Mouse (Mus musculus): ENCODE data around the gene Cant1. TPM values are rescaled to one million over a fixed set of nuclear protein-coding genes. Genes with fewer than 3 reads are reported as not detected.

Gene Cant1
- total and polyA plus RNA-seq, 3 experiments, result 26.0 to 145 (median 34.4) TPM

DNA sequence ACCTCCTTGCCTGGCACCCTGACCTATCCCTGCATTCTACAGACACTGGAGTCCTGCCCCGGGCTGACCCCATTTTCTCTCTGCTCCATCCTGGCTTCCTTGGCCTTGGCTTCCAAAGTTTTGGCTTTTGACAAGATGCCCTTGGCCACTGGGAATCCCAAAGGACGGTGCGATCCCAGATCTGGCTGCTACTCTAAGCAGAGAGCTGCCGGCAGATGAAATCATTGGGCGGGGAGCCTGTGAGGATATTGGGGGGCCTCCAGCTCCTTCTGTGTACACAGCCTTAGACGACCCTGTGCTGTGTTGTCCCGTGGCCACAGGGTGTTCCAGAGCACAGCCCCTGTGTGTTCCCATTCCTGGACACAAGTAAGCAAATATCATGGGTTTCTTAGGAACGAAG is 29.5 kb upstream of the Cant1 start:
- TF ChIP-seq KAT2A (conservative IDR thresholded peaks at IDR 0.05; ENCODE audit: low read depth, low read length), result no peak
- no peak for TF ChIP-seq ZC3H11A (IDR thresholded peaks at IDR 0.05; ENCODE audit: low read depth, low read length)
- TF ChIP-seq CHD2 (IDR thresholded peaks at IDR 0.05; ENCODE audit: low read length), result no peak
- TF ChIP-seq MYC (IDR thresholded peaks at IDR 0.05; ENCODE audit: low read depth, low read length), result no peak
- no peak for TF ChIP-seq HCFC1 (IDR thresholded peaks at IDR 0.05; ENCODE audit: low read depth, low read length)
- no peak for TF ChIP-seq RAD21 (IDR thresholded peaks at IDR 0.05; ENCODE audit: low read depth, low read length)
- no peak for TF ChIP-seq ZKSCAN1 (IDR thresholded peaks at IDR 0.05; ENCODE audit: low read depth, low read length)
- TF ChIP-seq POLR2AphosphoS2 (IDR thresholded peaks at IDR 0.05; ENCODE audit: low read length), result no peak
- no peak for TF ChIP-seq ZNF384 (IDR thresholded peaks at IDR 0.05; ENCODE audit: low read depth, low read length)
- no peak for TF ChIP-seq NRF1 (IDR thresholded peaks at IDR 0.05; ENCODE audit: insufficient read depth, low read depth, low read length, poor library complexity, severe bottlenecking)
- TF ChIP-seq GATA1 (IDR thresholded peaks at IDR 0.05; ENCODE audit: low read depth, low read length), result no peak
- no peak for TF ChIP-seq TAL1 (IDR thresholded peaks at IDR 0.05; ENCODE audit: low read length)
- no peak for TF ChIP-seq TBP (IDR thresholded peaks at IDR 0.05; ENCODE audit: low read depth, low read length)
- no peak for TF ChIP-seq MAX (IDR thresholded peaks at IDR 0.05; ENCODE audit: low read length)
- TF ChIP-seq SMC3 (IDR thresholded peaks at IDR 0.05; ENCODE audit: low read depth, low read length), result no peak
- no peak for TF ChIP-seq ETS1 (IDR thresholded peaks at IDR 0.05; ENCODE audit: low read depth, low read length)
- no peak for TF ChIP-seq ELF1 (IDR thresholded peaks at IDR 0.05; ENCODE audit: low read depth, low read length)
- no peak for TF ChIP-seq USF1 (IDR thresholded peaks at IDR 0.05; ENCODE audit: low read depth, low read length)
- no peak for TF ChIP-seq BHLHE40 (IDR thresholded peaks at IDR 0.05; ENCODE audit: borderline replicate concordance, low read depth, low read length)
- no peak for TF ChIP-seq EP300 (IDR thresholded peaks at IDR 0.05; ENCODE audit: low read depth in 1 of 2, low read length in 2 of 2)
- Histone ChIP-seq H3K27ac (ENCODE audit: control insufficient read depth, low read depth, low read length) (no peak overlapping the region), H3K36me3 (ENCODE audit: control insufficient read depth in 1 of 2, insufficient read depth in 2 of 2, low read length in 2 of 2) (no peaks in the 10 kb centered on the region), H3K79me2 (ENCODE audit: control insufficient read depth, insufficient read depth, low read length, poor library complexity) (no peaks in the 10 kb centered on the region), H3K9ac (ENCODE audit: control insufficient read depth, low read depth, low read length, poor library complexity, severe bottlenecking) (no peak overlapping the region), H3K27me3 (ENCODE audit: control insufficient read depth in 1 of 2, insufficient read depth in 2 of 2, low read length in 2 of 2) (no peaks in the 10 kb centered on the region), H3K4me3 (ENCODE audit: control insufficient read depth in 1 of 2, insufficient read depth in 1 of 2, low read depth in 2 of 2, low read length in 2 of 2) (no peak overlapping the region), H3K4me1 (ENCODE audit: control insufficient read depth in 1 of 2, insufficient read depth in 2 of 2, low read length in 2 of 2) (no peaks in the 10 kb centered on the region), H3K9me3 (replicated peaks; ENCODE audit: insufficient read depth, low read length) (no peaks in the 10 kb centered on the region)
- DNase-seq (ENCODE audit: low read depth, low spot score), result no peak

DNA sequence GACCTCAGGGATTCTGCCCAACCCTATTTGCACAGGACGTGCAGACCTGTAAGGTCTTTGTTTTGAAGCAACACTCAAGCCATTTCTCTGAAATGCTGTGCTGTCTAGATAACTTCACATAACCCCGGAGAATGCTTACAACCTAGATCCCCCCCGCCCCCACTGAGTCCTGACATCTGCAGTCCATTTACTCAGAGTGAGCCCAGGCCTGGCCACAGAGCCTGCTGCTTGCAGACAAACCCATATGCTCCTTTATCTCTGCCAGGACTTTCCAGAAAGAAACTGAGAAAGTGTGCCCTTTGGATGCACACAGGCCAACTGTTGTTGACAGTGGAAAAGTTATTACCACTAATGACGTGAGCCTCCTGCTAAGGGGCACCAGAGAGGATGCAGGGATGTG is 28.5 kb upstream of the Cant1 start:
- no peak overlapping the region for H3K9ac ChIP-seq (ENCODE audit: control insufficient read depth, low read depth, low read length, poor library complexity, severe bottlenecking)
- no peak overlapping the region for H3K4me3 ChIP-seq (ENCODE audit: control insufficient read depth in 1 of 2, insufficient read depth in 1 of 2, low read depth in 2 of 2, low read length in 2 of 2)
- H3K9me3 ChIP-seq (replicated peaks; ENCODE audit: insufficient read depth, low read length), result no peaks in the 10 kb centered on the region
- no peak for DNase-seq (ENCODE audit: low read depth, low spot score)
- TF ChIP-seq RAD21 (IDR thresholded peaks at IDR 0.05; ENCODE audit: low read depth, low read length), result no peak
- no peak for TF ChIP-seq RCOR1 (IDR thresholded peaks at IDR 0.05; ENCODE audit: low read depth, low read length)
- TF ChIP-seq POLR2A (IDR thresholded peaks at IDR 0.05; ENCODE audit: control insufficient read depth in 1 of 2, insufficient read depth in 1 of 2, low read depth in 1 of 2, low read length in 2 of 2, poor library complexity in 1 of 2), result no peak
- TF ChIP-seq ZNF384 (IDR thresholded peaks at IDR 0.05; ENCODE audit: low read depth, low read length), result no peak
- no peak for TF ChIP-seq CHD1 (IDR thresholded peaks at IDR 0.05; ENCODE audit: low read depth, low read length)
- no peaks in the 10 kb centered on the region for H3K27me3 ChIP-seq (ENCODE audit: control insufficient read depth in 1 of 2, insufficient read depth in 2 of 2, low read length in 2 of 2)
- no peak overlapping the region for H3K27ac ChIP-seq (ENCODE audit: control insufficient read depth, low read depth, low read length)
- H3K4me1 ChIP-seq (ENCODE audit: control insufficient read depth in 1 of 2, insufficient read depth in 2 of 2, low read length in 2 of 2), result no peaks in the 10 kb centered on the region
- no peaks in the 10 kb centered on the region for H3K36me3 ChIP-seq (ENCODE audit: control insufficient read depth in 1 of 2, insufficient read depth in 2 of 2, low read length in 2 of 2)
- H3K79me2 ChIP-seq (ENCODE audit: control insufficient read depth, insufficient read depth, low read length, poor library complexity), result no peaks in the 10 kb centered on the region

Measured in MEL (cell line).